Mouse (Mus musculus): ENCODE results near the gene Nrtn. TPM values are rescaled to one million over a fixed set of nuclear protein-coding genes. Genes with fewer than 3 reads are reported as not detected.

The Nrtn gene
- polyA plus RNA-seq (2015; fragmentation: Nextera tagmentation; extraction: Ambion mirVana), result 15.2 and 20.5 TPM in 2 replicates

GRCm38 (mm10) chr17:56757416-56758123 is at the start of gene Nrtn:
TSS of gene Nrtn (minus strand) at chr17:56757530.
- ATAC-seq (ENCODE audit: insufficient number of reproducible peaks, low FRiP score, low TSS enrichment, low read depth), result peak; percentile 42; the same call in 1 of the 2 replicates
- Histone ChIP-seq H3K4me1 (peaks cover 64% of the 10 kb centered on the region), H3K4me2 (peak within 1 kb of the TSS; percentile 98), H3K36me3 (no peaks in the 10 kb centered on the region), H3K4me3 (peak within 1 kb of the TSS; percentile 58), H3K27me3 (peaks cover 46% of the 10 kb centered on the region), H3K9ac (peak within 1 kb of the TSS; percentile 59), H3K9me3 (no peaks in the 10 kb centered on the region), H3K27ac (no peak within 1 kb of the TSS)
- WGBS, result under 1% methylated on average over 46 of the region's 48 CpGs

GRCm38 (mm10) chr17:56805784-56806183 is 48.5 kb upstream of the Nrtn start:
- H3K4me3 ChIP-seq, result no peak overlapping the region
- H3K4me2 ChIP-seq, result no peak overlapping the region
- no peak overlapping the region for H3K9ac ChIP-seq
- no peak for ATAC-seq (ENCODE audit: insufficient number of reproducible peaks, low FRiP score, low TSS enrichment, low read depth)
- 75% methylated on average over 1 of the region's 1 CpGs for WGBS
- H3K27ac ChIP-seq, result no peak overlapping the region
- no peaks in the 10 kb centered on the region for H3K27me3 ChIP-seq
- H3K9me3 ChIP-seq, result no peaks in the 10 kb centered on the region
- H3K36me3 ChIP-seq, result peaks cover 3% of the 10 kb centered on the region; the same call in 1 of the 2 replicates
- peaks cover 10% of the 10 kb centered on the region for H3K4me1 ChIP-seq

GRCm38 (mm10) chr17:56804952-56805351 is 47.6 kb upstream of the Nrtn start:
- no peaks in the 10 kb centered on the region for H3K27me3 ChIP-seq
- H3K9me3 ChIP-seq, result no peaks in the 10 kb centered on the region
- peaks cover 1% of the 10 kb centered on the region for H3K4me1 ChIP-seq
- H3K9ac ChIP-seq, result no peak overlapping the region
- H3K4me2 ChIP-seq, result no peak overlapping the region
- WGBS, result 67% methylated on average over 5 of the region's 5 CpGs
- H3K4me3 ChIP-seq, result no peak overlapping the region
- H3K36me3 ChIP-seq, result peaks cover 3% of the 10 kb centered on the region; the same call in 1 of the 2 replicates
- no peak for ATAC-seq (ENCODE audit: insufficient number of reproducible peaks, low FRiP score, low TSS enrichment, low read depth)
- no peak overlapping the region for H3K27ac ChIP-seq

GRCm38 (mm10) chr17:56802065-56802464 is 44.7 kb upstream of the Nrtn start:
- no peak for ATAC-seq (ENCODE audit: insufficient number of reproducible peaks, low FRiP score, low TSS enrichment, low read depth)

GRCm38 (mm10) chr17:56799276-56799675 is 41.9 kb upstream of the Nrtn start:
- Histone ChIP-seq H3K9me3 (no peaks in the 10 kb centered on the region), H3K27me3 (no peaks in the 10 kb centered on the region), H3K4me1 (no peaks in the 10 kb centered on the region), H3K4me2 (no peak overlapping the region), H3K36me3 (peaks cover 3% of the 10 kb centered on the region; the same call in 1 of the 2 replicates), H3K4me3 (no peak overlapping the region), H3K9ac (no peak overlapping the region), H3K27ac (no peak overlapping the region)
- no peak for ATAC-seq (ENCODE audit: insufficient number of reproducible peaks, low FRiP score, low TSS enrichment, low read depth)
- WGBS, result 82% methylated on average over 3 of the region's 3 CpGs

More at GRCm38 (mm10) chr17:56802065-56802464, 44.7 kb upstream of the Nrtn start:
- H3K27ac ChIP-seq, result no peak overlapping the region
- H3K27me3 ChIP-seq, result no peaks in the 10 kb centered on the region
- H3K9ac ChIP-seq, result no peak overlapping the region
- peaks cover 3% of the 10 kb centered on the region; the same call in 1 of the 2 replicates for H3K36me3 ChIP-seq
- no peaks in the 10 kb centered on the region for H3K9me3 ChIP-seq
- H3K4me3 ChIP-seq, result no peak overlapping the region
- no peaks in the 10 kb centered on the region for H3K4me1 ChIP-seq
- 71% methylated on average over 8 of the region's 8 CpGs for WGBS
- H3K4me2 ChIP-seq, result no peak overlapping the region

GRCm38 (mm10) chr17:56793614-56794319 is 36.4 kb upstream of the Nrtn start:
- no peak for ATAC-seq (ENCODE audit: insufficient number of reproducible peaks, low FRiP score, low TSS enrichment, low read depth)
- Histone ChIP-seq H3K27ac (no peak overlapping the region), H3K4me3 (no peak overlapping the region), H3K4me2 (no peak overlapping the region), H3K27me3 (no peaks in the 10 kb centered on the region), H3K36me3 (no peaks in the 10 kb centered on the region), H3K4me1 (no peaks in the 10 kb centered on the region), H3K9me3 (no peaks in the 10 kb centered on the region), H3K9ac (no peak overlapping the region)
- 63% methylated on average over 6 of the region's 6 CpGs for WGBS

- no peak overlapping the region for H3K9ac ChIP-seq
- ATAC-seq (ENCODE audit: insufficient number of reproducible peaks, low FRiP score, low TSS enrichment, low read depth), result no peak
- H3K27me3 ChIP-seq, result no peaks in the 10 kb centered on the region
- no peaks in the 10 kb centered on the region for H3K9me3 ChIP-seq
- H3K4me3 ChIP-seq, result no peak overlapping the region
- no peaks in the 10 kb centered on the region for H3K36me3 ChIP-seq
- no peaks in the 10 kb centered on the region for H3K4me1 ChIP-seq
- no peak overlapping the region for H3K4me2 ChIP-seq
- H3K27ac ChIP-seq, result no peak overlapping the region
- WGBS, result 84% methylated on average over 3 of the region's 3 CpGs
Measured at GRCm38 (mm10) chr17:56792588-56792987, 35.3 kb upstream of the Nrtn start.

- no peak overlapping the region for H3K4me2 ChIP-seq
- H3K36me3 ChIP-seq, result 0 out of 2 replicates have a peak, but pooled peaks cover 5% of the 10 kb centered on the region
- ATAC-seq (ENCODE audit: insufficient number of reproducible peaks, low FRiP score, low TSS enrichment, low read depth), result no peak
- 87% methylated on average over 6 of the region's 6 CpGs for WGBS
- no peak overlapping the region for H3K27ac ChIP-seq
- no peaks in the 10 kb centered on the region for H3K27me3 ChIP-seq
- H3K9ac ChIP-seq, result no peak overlapping the region
- no peaks in the 10 kb centered on the region for H3K4me1 ChIP-seq
- H3K9me3 ChIP-seq, result no peaks in the 10 kb centered on the region
- no peak overlapping the region for H3K4me3 ChIP-seq
Measured at GRCm38 (mm10) chr17:56789286-56789685, 32.0 kb upstream of the Nrtn start.

GRCm38 (mm10) chr17:56788886-56789285 is 31.6 kb upstream of the Nrtn start:
- H3K4me3 ChIP-seq, result no peak overlapping the region
- 62% methylated on average over 3 of the region's 3 CpGs for WGBS
- no peak overlapping the region for H3K4me2 ChIP-seq
- H3K9me3 ChIP-seq, result no peaks in the 10 kb centered on the region
- H3K36me3 ChIP-seq, result 0 out of 2 replicates have a peak, but pooled peaks cover 5% of the 10 kb centered on the region
- H3K27me3 ChIP-seq, result no peaks in the 10 kb centered on the region
- H3K27ac ChIP-seq, result no peak overlapping the region
- H3K4me1 ChIP-seq, result no peaks in the 10 kb centered on the region
- H3K9ac ChIP-seq, result no peak overlapping the region
- ATAC-seq (ENCODE audit: insufficient number of reproducible peaks, low FRiP score, low TSS enrichment, low read depth), result 0 out of 2 replicates have a peak, but pooled peaks have one; percentile 18

GRCm38 (mm10) chr17:56780291-56780978 is 23.1 kb upstream of the Nrtn start:
- Histone ChIP-seq H3K4me3 (no peak overlapping the region), H3K4me1 (no peaks in the 10 kb centered on the region), H3K36me3 (peaks cover 19% of the 10 kb centered on the region), H3K9ac (no peak overlapping the region), H3K4me2 (no peak overlapping the region), H3K9me3 (no peaks in the 10 kb centered on the region), H3K27ac (no peak overlapping the region), H3K27me3 (no peaks in the 10 kb centered on the region)
- no peak for ATAC-seq (ENCODE audit: insufficient number of reproducible peaks, low FRiP score, low TSS enrichment, low read depth)
- WGBS, result 82% methylated on average over 13 of the region's 13 CpGs

- WGBS, result 54% methylated on average over 3 of the region's 3 CpGs
- Histone ChIP-seq H3K27me3 (no peaks in the 10 kb centered on the region), H3K9me3 (no peaks in the 10 kb centered on the region), H3K36me3 (peaks cover 18% of the 10 kb centered on the region), H3K4me2 (no peak overlapping the region), H3K9ac (no peak overlapping the region), H3K27ac (no peak overlapping the region), H3K4me3 (no peak overlapping the region), H3K4me1 (no peaks in the 10 kb centered on the region)
- ATAC-seq (ENCODE audit: insufficient number of reproducible peaks, low FRiP score, low TSS enrichment, low read depth), result no peak
Measured at GRCm38 (mm10) chr17:56778779-56779362, 21.5 kb upstream of the Nrtn start.

Measured in limb, embryonic 15.5 days (tissue).